Mouse (Mus musculus): ENCODE measurements around the gene Ctnnd2. TPM values are rescaled to one million over a fixed set of nuclear protein-coding genes. Genes with fewer than 3 reads are reported as not detected.

Gene Ctnnd2
- polyA plus RNA-seq, 1 experiment from 2014 or later, result 81.5 TPM

GRCm38 (mm10) chr15:30647679-30648311, 475.4 kb downstream of the Ctnnd2 start:
- Histone ChIP-seq H3K9ac (replicated peaks; ENCODE audit: low read depth, low read length) (no peak overlapping the region), H3K9me3 (ENCODE audit: control insufficient read depth, low read length) (no peaks in the 10 kb centered on the region), H3K4me1 (ENCODE audit: control insufficient read depth, insufficient read depth, low read length) (peaks cover 3% of the 10 kb centered on the region; the same call in 1 of the 2 replicates), H3K4me2 (ENCODE audit: low read depth, low read length) (no peak overlapping the region), H3K36me3 (ENCODE audit: control insufficient read depth, insufficient read depth, low read length) (no peaks in the 10 kb centered on the region), H3K27me3 (ENCODE audit: control insufficient read depth, insufficient read depth, low read length) (peaks cover 4% of the 10 kb centered on the region), H3K4me3 (ENCODE audit: low read depth, low read length) (no peak overlapping the region; the same call in 1 of the 2 replicates), H3K27ac (ENCODE audit: low read depth, low read length) (no peak overlapping the region)
- 50% methylated on average over 7 of the region's 7 CpGs for WGBS
- ATAC-seq (ENCODE audit: low read depth), result no peak

- H3K4me2 ChIP-seq (ENCODE audit: low read depth, low read length), result no peak overlapping the region
- H3K36me3 ChIP-seq (ENCODE audit: control insufficient read depth, insufficient read depth, low read length), result no peaks in the 10 kb centered on the region
- ATAC-seq (ENCODE audit: low read depth), result no peak
- H3K27ac ChIP-seq (ENCODE audit: low read depth, low read length), result no peak overlapping the region
- WGBS, result 70% methylated on average over 6 of the region's 6 CpGs
- no peak overlapping the region for H3K9ac ChIP-seq (replicated peaks; ENCODE audit: low read depth, low read length)
- H3K4me1 ChIP-seq (ENCODE audit: control insufficient read depth, insufficient read depth, low read length), result peaks cover 3% of the 10 kb centered on the region; the same call in 1 of the 2 replicates
- H3K4me3 ChIP-seq (ENCODE audit: low read depth, low read length), result no peak overlapping the region
- no peaks in the 10 kb centered on the region for H3K9me3 ChIP-seq (ENCODE audit: control insufficient read depth, low read length)
- H3K27me3 ChIP-seq (ENCODE audit: control insufficient read depth, insufficient read depth, low read length), result peaks cover 4% of the 10 kb centered on the region
Observed at GRCm38 (mm10) chr15:30649964-30650363, 477.6 kb downstream of the Ctnnd2 start.

GRCm38 (mm10) chr15:30655433-30655832, 483.0 kb downstream of the Ctnnd2 start:
- 56% methylated on average over 9 of the region's 9 CpGs for WGBS
- ATAC-seq (ENCODE audit: low read depth), result no peak
- H3K9ac ChIP-seq (replicated peaks; ENCODE audit: low read depth, low read length), result no peak overlapping the region

GRCm38 (mm10) chr15:30657588-30657987, 485.2 kb downstream of the Ctnnd2 start:
- no peak for ATAC-seq (ENCODE audit: low read depth)
- Histone ChIP-seq H3K4me3 (ENCODE audit: low read depth, low read length) (no peak overlapping the region), H3K4me1 (ENCODE audit: control insufficient read depth, insufficient read depth, low read length) (no peaks in the 10 kb centered on the region), H3K9me3 (ENCODE audit: control insufficient read depth, low read length) (no peaks in the 10 kb centered on the region), H3K9ac (replicated peaks; ENCODE audit: low read depth, low read length) (no peak overlapping the region), H3K4me2 (ENCODE audit: low read depth, low read length) (no peak overlapping the region), H3K27me3 (ENCODE audit: control insufficient read depth, insufficient read depth, low read length) (no peaks in the 10 kb centered on the region), H3K27ac (ENCODE audit: low read depth, low read length) (no peak overlapping the region), H3K36me3 (ENCODE audit: control insufficient read depth, insufficient read depth, low read length) (no peaks in the 10 kb centered on the region)
- 68% methylated on average over 3 of the region's 3 CpGs for WGBS

More at GRCm38 (mm10) chr15:30655433-30655832, 483.0 kb downstream of the Ctnnd2 start:
- H3K27ac ChIP-seq (ENCODE audit: low read depth, low read length), result 0 out of 2 replicates have a peak overlapping the region, but pooled peaks have one; percentile 28
- H3K36me3 ChIP-seq (ENCODE audit: control insufficient read depth, insufficient read depth, low read length), result no peaks in the 10 kb centered on the region
- no peak overlapping the region for H3K4me3 ChIP-seq (ENCODE audit: low read depth, low read length)
- H3K27me3 ChIP-seq (ENCODE audit: control insufficient read depth, insufficient read depth, low read length), result no peaks in the 10 kb centered on the region
- no peak overlapping the region for H3K4me2 ChIP-seq (ENCODE audit: low read depth, low read length)
- H3K4me1 ChIP-seq (ENCODE audit: control insufficient read depth, insufficient read depth, low read length), result no peaks in the 10 kb centered on the region
- H3K9me3 ChIP-seq (ENCODE audit: control insufficient read depth, low read length), result no peaks in the 10 kb centered on the region

- Histone ChIP-seq H3K4me2 (ENCODE audit: low read depth, low read length) (no peak overlapping the region), H3K4me1 (ENCODE audit: control insufficient read depth, insufficient read depth, low read length) (no peaks in the 10 kb centered on the region), H3K4me3 (ENCODE audit: low read depth, low read length) (no peak overlapping the region), H3K9ac (replicated peaks; ENCODE audit: low read depth, low read length) (no peak overlapping the region), H3K36me3 (ENCODE audit: control insufficient read depth, insufficient read depth, low read length) (no peaks in the 10 kb centered on the region), H3K27ac (ENCODE audit: low read depth, low read length) (no peak overlapping the region), H3K27me3 (ENCODE audit: control insufficient read depth, insufficient read depth, low read length) (no peaks in the 10 kb centered on the region), H3K9me3 (ENCODE audit: control insufficient read depth, low read length) (no peaks in the 10 kb centered on the region)
- ATAC-seq (ENCODE audit: low read depth), result no peak
- 80% methylated on average over 8 of the region's 8 CpGs for WGBS
Observed at GRCm38 (mm10) chr15:30660539-30661149, 488.3 kb downstream of the Ctnnd2 start.

- WGBS, result 66% methylated on average over 6 of the region's 6 CpGs
- Histone ChIP-seq H3K27ac (ENCODE audit: low read depth, low read length) (no peak overlapping the region), H3K9ac (replicated peaks; ENCODE audit: low read depth, low read length) (no peak overlapping the region), H3K4me3 (ENCODE audit: low read depth, low read length) (no peak overlapping the region), H3K36me3 (ENCODE audit: control insufficient read depth, insufficient read depth, low read length) (no peaks in the 10 kb centered on the region), H3K4me2 (ENCODE audit: low read depth, low read length) (no peak overlapping the region), H3K27me3 (ENCODE audit: control insufficient read depth, insufficient read depth, low read length) (no peaks in the 10 kb centered on the region), H3K4me1 (ENCODE audit: control insufficient read depth, insufficient read depth, low read length) (no peaks in the 10 kb centered on the region), H3K9me3 (ENCODE audit: control insufficient read depth, low read length) (no peaks in the 10 kb centered on the region)
- ATAC-seq (ENCODE audit: low read depth), result no peak
Observed at GRCm38 (mm10) chr15:30661689-30662422, 489.5 kb downstream of the Ctnnd2 start.

- Histone ChIP-seq H3K9ac (replicated peaks; ENCODE audit: low read depth, low read length) (no peak overlapping the region), H3K4me3 (ENCODE audit: low read depth, low read length) (no peak overlapping the region), H3K27me3 (ENCODE audit: control insufficient read depth, insufficient read depth, low read length) (no peaks in the 10 kb centered on the region), H3K27ac (ENCODE audit: low read depth, low read length) (0 out of 2 replicates have a peak overlapping the region, but pooled peaks have one; percentile 16), H3K4me2 (ENCODE audit: low read depth, low read length) (no peak overlapping the region), H3K36me3 (ENCODE audit: control insufficient read depth, insufficient read depth, low read length) (no peaks in the 10 kb centered on the region), H3K4me1 (ENCODE audit: control insufficient read depth, insufficient read depth, low read length) (no peaks in the 10 kb centered on the region), H3K9me3 (ENCODE audit: control insufficient read depth, low read length) (no peaks in the 10 kb centered on the region)
- 61% methylated on average over 7 of the region's 7 CpGs for WGBS
- no peak for ATAC-seq (ENCODE audit: low read depth)
Observed at GRCm38 (mm10) chr15:30667819-30668587, 495.6 kb downstream of the Ctnnd2 start.

- H3K4me1 ChIP-seq (ENCODE audit: control insufficient read depth, insufficient read depth, low read length), result no peaks in the 10 kb centered on the region
- no peak overlapping the region for H3K4me3 ChIP-seq (ENCODE audit: low read depth, low read length)
- H3K9ac ChIP-seq (replicated peaks; ENCODE audit: low read depth, low read length), result no peak overlapping the region
- no peaks in the 10 kb centered on the region for H3K36me3 ChIP-seq (ENCODE audit: control insufficient read depth, insufficient read depth, low read length)
- H3K27ac ChIP-seq (ENCODE audit: low read depth, low read length), result no peak overlapping the region
- H3K9me3 ChIP-seq (ENCODE audit: control insufficient read depth, low read length), result no peaks in the 10 kb centered on the region
- WGBS, result 91% methylated on average over 4 of the region's 4 CpGs
- ATAC-seq (ENCODE audit: low read depth), result peak; percentile 54; the same call in 1 of the 2 replicates
- H3K27me3 ChIP-seq (ENCODE audit: control insufficient read depth, insufficient read depth, low read length), result no peaks in the 10 kb centered on the region
- H3K4me2 ChIP-seq (ENCODE audit: low read depth, low read length), result no peak overlapping the region
Observed at GRCm38 (mm10) chr15:30681939-30682338, 509.5 kb downstream of the Ctnnd2 start.
